In genomic region chr6:43665677-43666546, GRCm38 (mm10) we compare ENCODE assay signal across 8 mouse cellular contexts. TPM values are rescaled to one million over a fixed set of nuclear protein-coding genes. Genes with fewer than 3 reads are reported as not detected.
A peak's percentile ranks its signal among the peaks of the same experiment; 100 is the strongest.
DNase-seq lines count a peak whose midpoint lies in the region; ATAC-seq and TF ChIP-seq lines count a peak whose summit lies in the region.

Tpk1 (minus strand) TSS chr6:43666278.

- peak; percentile 73 for TF ChIP-seq POLR2A in ES-Bruce4 (IDR thresholded peaks at IDR 0.05; ENCODE audit: insufficient read depth, low read length)

- H3K27me3 ChIP-seq in ES-Bruce4 (ENCODE audit: control insufficient read depth, insufficient read depth, low read length, poor library complexity, severe bottlenecking) = no peaks in the 10 kb centered on the region
- no peaks in the 10 kb centered on the region for H3K27me3 ChIP-seq in forebrain, embryonic 13.5 days
- no peaks in the 10 kb centered on the region for H3K27me3 ChIP-seq in liver, postnatal 0 days (ENCODE audit: insufficient read depth, low read length)
- H3K27me3 ChIP-seq in neural tube, embryonic 14.5 days (ENCODE audit: control insufficient read depth, insufficient read depth, low read length) = no peaks in the 10 kb centered on the region

- peak; percentile 26; the same call in 1 of the 2 replicates for TF ChIP-seq EP300 in ES-Bruce4 (IDR thresholded peaks at IDR 0.05; ENCODE audit: insufficient read depth, low read depth, low read length)
- no peak for TF ChIP-seq EP300 in liver, postnatal 0 days (IDR thresholded peaks at IDR 0.05; ENCODE audit: low read depth)

- H3K9ac ChIP-seq in ES-Bruce4 (ENCODE audit: low read depth, poor library complexity, severe bottlenecking) = peak within 1 kb of the TSS; percentile 72
- H3K9ac ChIP-seq in forebrain, embryonic 13.5 days = peak within 1 kb of the TSS; percentile 83
- H3K9ac ChIP-seq in liver, postnatal 0 days (replicated peaks) = peak within 1 kb of the TSS; percentile 85
- H3K9ac ChIP-seq in neural tube, embryonic 14.5 days (replicated peaks; ENCODE audit: low read depth, low read length) = peak within 1 kb of the TSS; percentile 82

- peak within 1 kb of the TSS; percentile 67 for H3K4me2 ChIP-seq in forebrain, embryonic 13.5 days
- peak within 1 kb of the TSS; percentile 63 for H3K4me2 ChIP-seq in liver, postnatal 0 days (ENCODE audit: low read depth, low read length)
- H3K4me2 ChIP-seq in neural tube, embryonic 14.5 days (ENCODE audit: low read depth, low read length) = peak within 1 kb of the TSS; percentile 78

- H3K36me3 ChIP-seq in ES-Bruce4 (ENCODE audit: control insufficient read depth, insufficient read depth, low read length, poor library complexity, severe bottlenecking) = no peaks in the 10 kb centered on the region
- no peaks in the 10 kb centered on the region; the same call in 1 of the 2 replicates for H3K36me3 ChIP-seq in forebrain, embryonic 13.5 days (ENCODE audit: poor library complexity, severe bottlenecking)
- H3K36me3 ChIP-seq in liver, postnatal 0 days (replicated peaks; ENCODE audit: insufficient read depth, low read length) = no peaks in the 10 kb centered on the region
- no peaks in the 10 kb centered on the region for H3K36me3 ChIP-seq in neural tube, embryonic 14.5 days (ENCODE audit: control insufficient read depth, insufficient read depth, low read length)

- under 1% methylated on average over 46 of the region's 63 CpGs for WGBS in forebrain, embryonic 13.5 days
- under 1% methylated on average over 54 of the region's 63 CpGs for WGBS in large intestine, adult 2 months
- under 1% methylated on average over 57 of the region's 63 CpGs for WGBS in liver, postnatal 0 days (ENCODE audit: insufficient replicate concordance)
- under 1% methylated on average over 62 of the region's 63 CpGs for WGBS in neural tube, embryonic 14.5 days

- peak; percentile 94 to 95 for DNase-seq in heart, postnatal 10 days
- peak; percentile 72 for DNase-seq in large intestine, adult 2 months (ENCODE audit: low read depth, low spot score)
- peak; percentile 95 for DNase-seq in liver, postnatal 0 days
- peak; percentile 96 for DNase-seq in testis, postnatal 10 days (ENCODE audit: low spot score)

- H3K4me3 ChIP-seq in ES-Bruce4 (ENCODE audit: low read depth, low read length) = peak within 1 kb of the TSS; percentile 97
- peak within 1 kb of the TSS; percentile 58 for H3K4me3 ChIP-seq in forebrain, embryonic 13.5 days
- H3K4me3 ChIP-seq in liver, postnatal 0 days (ENCODE audit: low read depth, low read length) = peak within 1 kb of the TSS; percentile 77
- H3K4me3 ChIP-seq in neural tube, embryonic 14.5 days (ENCODE audit: low read depth, low read length) = peak within 1 kb of the TSS; percentile 59

- peak within 1 kb of the TSS; percentile 72 for H3K27ac ChIP-seq in ES-Bruce4 (ENCODE audit: insufficient read depth, low read length)
- peak within 1 kb of the TSS; percentile 93 for H3K27ac ChIP-seq in forebrain, embryonic 13.5 days
- peak within 1 kb of the TSS; percentile 90 for H3K27ac ChIP-seq in liver, postnatal 0 days (ENCODE audit: low read depth)
- H3K27ac ChIP-seq in neural tube, embryonic 14.5 days (ENCODE audit: low read depth, low read length) = peak within 1 kb of the TSS; percentile 91

- no peaks in the 10 kb centered on the region for H3K4me1 ChIP-seq in ES-Bruce4 (ENCODE audit: control insufficient read depth, insufficient read depth, low read length)
- H3K4me1 ChIP-seq in forebrain, embryonic 13.5 days = peaks cover 3% of the 10 kb centered on the region; the same call in 1 of the 2 replicates
- peaks cover 19% of the 10 kb centered on the region for H3K4me1 ChIP-seq in liver, postnatal 0 days (ENCODE audit: insufficient read depth)
- 0 out of 2 replicates have a peak, but pooled peaks cover 4% of the 10 kb centered on the region for H3K4me1 ChIP-seq in neural tube, embryonic 14.5 days (ENCODE audit: control insufficient read depth, insufficient read depth, low read length)

- no peaks in the 10 kb centered on the region for H3K9me3 ChIP-seq in ES-Bruce4 (replicated peaks; ENCODE audit: control insufficient read depth, insufficient read depth, low read length, poor library complexity, severe bottlenecking)
- no peaks in the 10 kb centered on the region for H3K9me3 ChIP-seq in forebrain, embryonic 13.5 days (replicated peaks)
- H3K9me3 ChIP-seq in liver, postnatal 0 days (ENCODE audit: low read length) = no peaks in the 10 kb centered on the region
- no peaks in the 10 kb centered on the region for H3K9me3 ChIP-seq in neural tube, embryonic 14.5 days (ENCODE audit: control insufficient read depth, low read length)

- intact Hi-C loops in heart, postnatal 10 days (cut with DNase I) = loop anchor here (5.0 to 10.0 kb wide), 3 partner anchors 119 to 391 kb away; no protein-coding TSS in a partner anchor

- ATAC-seq in cerebellum, adult (ENCODE audit: insufficient number of reproducible peaks, low FRiP score, low TSS enrichment) = peak; percentile 91
- peak; percentile 98 for ATAC-seq in forebrain, embryonic 13.5 days
- peak; percentile 98 for ATAC-seq in liver, postnatal 0 days
- ATAC-seq in neural tube, embryonic 14.5 days (ENCODE audit: low read depth) = peak; percentile 99

- no peak for TF ChIP-seq CTCF in ES-Bruce4 (IDR thresholded peaks at IDR 0.05; ENCODE audit: low read depth, low read length)
- TF ChIP-seq CTCF in liver, postnatal 0 days (IDR thresholded peaks at IDR 0.05; ENCODE audit: low read depth) = peak; percentile 37

RNA-seq across cellular contexts. Expression of gene Tpk1, which starts in this region (rescaled TPM):
- polyA plus RNA-seq in ES-Bruce4 (2011; ENCODE audit: insufficient read depth, insufficient read length, low read depth, missing spikeins) = 7.5 and 10.9 TPM in 2 replicates
- polyA plus RNA-seq in forebrain, embryonic 13.5 days (2015; fragmentation: Nextera tagmentation; extraction: Ambion mirVana) = 3.8 and 4.7 TPM in 2 replicates
- 1 to 10 TPM; 4.8 to 5.4 TPM for total RNA-seq in heart, postnatal 10 days (2021)
- 8.4 and 11.7 TPM in 2 replicates for polyA plus RNA-seq in large intestine, adult 2 months (2012; rRNA removed)
- polyA plus RNA-seq in liver, postnatal 0 days (2015; fragmentation: Nextera tagmentation; extraction: Ambion mirVana) = 7.4 and 8.0 TPM in 2 replicates
- polyA plus RNA-seq in neural tube, embryonic 14.5 days (2014; fragmentation: Nextera tagmentation; extraction: Ambion mirVana) = 5.5 and 5.6 TPM in 2 replicates

Comparison
In these comparisons a context has a peak if more than half of its experiments do, and no peak if none do; other contexts are left out.
1. Peak in every context shown above with its lines: DNase-seq, ATAC-seq, H3K4me3 ChIP-seq and H3K27ac ChIP-seq.